9 mouse cellular contexts compared by ENCODE assay signal in genomic region chr17:45747858-45748785, GRCm38 (mm10). TPM values are rescaled to one million over a fixed set of nuclear protein-coding genes. Genes with fewer than 3 reads are reported as not detected.
DNase-seq lines count a peak whose midpoint lies in the region; ATAC-seq and TF ChIP-seq lines count a peak whose summit lies in the region.
"Had no signal": no experiment of that assay in that cellular context is flagged by ENCODE, and none has a peak within 500 bp of the region (broad histone marks: within the 10 kb centered on the region; RNA-seq: fewer than 3 reads in every experiment).

No protein-coding gene starts in this region.

- no peak overlapping the region for H3K9ac ChIP-seq in forebrain, embryonic 15.5 days (replicated peaks)
- H3K9ac ChIP-seq in kidney, embryonic 15.5 days = no peak overlapping the region

- peak; percentile 76; the same call in 1 of the 2 replicates for TF ChIP-seq CTCF in thymus, adult 2 months (IDR thresholded peaks at IDR 0.05; ENCODE audit: borderline replicate concordance, control insufficient read depth, extremely low read depth, insufficient read depth, low read length, poor library complexity)

- peak; percentile 60; the same call in 1 of the 2 replicates for ATAC-seq in forebrain, embryonic 15.5 days (replicated peaks)
- ATAC-seq in kidney, embryonic 15.5 days (replicated peaks; ENCODE audit: low FRiP score) = no peak

- TF ChIP-seq POLR2A in thymus, adult 2 months (IDR thresholded peaks at IDR 0.05; ENCODE audit: control insufficient read depth, extremely low read depth, insufficient read depth, low read length, poor library complexity) = no peak

- H3K27me3 ChIP-seq in thymus, adult 2 months (ENCODE audit: control insufficient read depth, insufficient read depth, low read length) = no peaks in the 10 kb centered on the region
- no peaks in the 10 kb centered on the region for H3K27me3 ChIP-seq in forebrain, embryonic 15.5 days
- H3K27me3 ChIP-seq in kidney, embryonic 15.5 days = no peaks in the 10 kb centered on the region

- 87% methylated on average over 16 of the region's 16 CpGs for WGBS in thymus, adult 2 months
- 63% methylated on average over 16 of the region's 16 CpGs for WGBS in forebrain, embryonic 15.5 days
- WGBS in kidney, embryonic 15.5 days = 74% methylated on average over 16 of the region's 16 CpGs

- no peaks in the 10 kb centered on the region for H3K9me3 ChIP-seq in forebrain, embryonic 15.5 days
- no peaks in the 10 kb centered on the region for H3K9me3 ChIP-seq in kidney, embryonic 15.5 days (replicated peaks)

- no peak overlapping the region for H3K27ac ChIP-seq in thymus, adult 2 months (ENCODE audit: control insufficient read depth, insufficient read depth, low read length)
- H3K27ac ChIP-seq in forebrain, embryonic 15.5 days (replicated peaks) = no peak overlapping the region
- H3K27ac ChIP-seq in kidney, embryonic 15.5 days = no peak overlapping the region

- DNase-seq in thymus, adult 2 months = no peak
- no peak for DNase-seq in thymus, postnatal 0 days (ENCODE audit: low spot score)
- DNase-seq in brain, adult 2 months (ENCODE audit: low read depth, low spot score) = peak; percentile 72
- DNase-seq in heart, postnatal 4 days = peak; percentile 84
- DNase-seq in lung, postnatal 14 days = peak; percentile 53
- DNase-seq in Muller cell, postnatal 12 days (ENCODE audit: inconsistent ontology term) = no peak

- H3K4me3 ChIP-seq in thymus, adult 2 months (ENCODE audit: control insufficient read depth, insufficient read depth, low read length) = no peak overlapping the region
- no peak overlapping the region for H3K4me3 ChIP-seq in forebrain, embryonic 15.5 days
- no peak overlapping the region for H3K4me3 ChIP-seq in kidney, embryonic 15.5 days (replicated peaks)

- H3K36me3 ChIP-seq in thymus, adult 2 months (ENCODE audit: control insufficient read depth, insufficient read depth, low read length) = no peaks in the 10 kb centered on the region
- H3K36me3 ChIP-seq in forebrain, embryonic 15.5 days = no peaks in the 10 kb centered on the region
- no peaks in the 10 kb centered on the region for H3K36me3 ChIP-seq in kidney, embryonic 15.5 days

- H3K4me1 ChIP-seq in thymus, adult 2 months (replicated peaks; ENCODE audit: control insufficient read depth, insufficient read depth, low read length) = peaks cover 6% of the 10 kb centered on the region
- H3K4me1 ChIP-seq in forebrain, embryonic 15.5 days = no peaks in the 10 kb centered on the region
- peaks cover 26% of the 10 kb centered on the region for H3K4me1 ChIP-seq in kidney, embryonic 15.5 days

- H3K4me2 ChIP-seq in forebrain, embryonic 15.5 days (replicated peaks) = no peak overlapping the region
- no peak overlapping the region for H3K4me2 ChIP-seq in kidney, embryonic 15.5 days

RNA-seq across cellular contexts. Expression of gene 1600014C23Rik, which starts 14.5 kb away (rescaled TPM):
- polyA plus RNA-seq in thymus, adult 2 months (2012; rRNA removed) = not detected in 2 replicates
- polyA plus RNA-seq in thymus, postnatal 0 days (2015; fragmentation: Nextera tagmentation; extraction: Ambion mirVana) = not detected in 2 replicates
- polyA plus RNA-seq in forebrain, embryonic 15.5 days (2015; fragmentation: Nextera tagmentation; extraction: Ambion mirVana) = 0.41 TPM in 1 of 2 replicates, not detected in the other
- under 1 TPM in 1 of 2 experiments, not detected in 1; 0.97 TPM for total RNA-seq in heart, postnatal 4 days (2021)
- polyA plus RNA-seq in kidney, embryonic 15.5 days (2015; fragmentation: Nextera tagmentation; extraction: Ambion mirVana) = 0.68 TPM in 1 of 2 replicates, not detected in the other
- polyA plus RNA-seq: neural tube, embryonic 11.5 days had no signal

Comparison
In these comparisons a context has a peak if more than half of its experiments do, and no peak if none do; other contexts are left out.
1. DNase-seq: peak in brain, adult 2 months (single experiment), heart, postnatal 4 days (single experiment) and lung, postnatal 14 days (single experiment); none in thymus, adult 2 months (single experiment), thymus, postnatal 0 days (single experiment) and Muller cell, postnatal 12 days (single experiment).